Mouse (Mus musculus) liver, embryonic 14.5 days (tissue): ENCODE measurements at regions not wholly inside any gene's neighbourhood (a gene's known extent, or its start where the extent isn't known, plus 50 kb on each side); places are given as distances from the start of the nearest gene placed in this dataset.

Experiments used
- CTCF ChIP-seq: IDR thresholded peaks from 2 replicates; pipeline ENCODE4 v1.5.1; 2016; ENCODE audit warnings: antibody characterized with exemption, low read depth, control low read depth
- EP300 ChIP-seq: IDR thresholded peaks from 2 replicates; pipeline ENCODE4 v1.6.1; 2016; ENCODE audit warnings: antibody characterized with exemption, low read depth

DNA sequence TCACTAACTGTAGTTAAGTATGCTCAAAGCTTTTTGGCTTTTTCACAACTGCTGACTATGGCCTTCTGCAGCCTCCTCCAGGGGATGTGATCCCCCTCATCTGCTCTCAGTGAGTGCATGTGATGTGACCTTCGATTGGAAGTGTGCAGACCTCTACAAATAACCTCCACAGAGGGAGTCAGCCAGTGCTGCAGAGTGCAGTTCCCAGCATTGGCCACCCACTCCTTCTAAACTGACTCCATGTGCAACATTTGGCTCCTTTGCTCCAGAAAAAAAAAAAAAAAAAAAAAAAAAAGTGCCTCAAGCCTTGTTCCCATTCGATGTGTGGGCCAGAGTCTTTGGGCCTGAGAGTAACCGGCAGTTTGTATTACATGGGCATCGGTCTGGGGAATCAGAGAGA lies 75.7 kb upstream of the Rab3gap2 start:
- TF ChIP-seq CTCF, result no peak
- TF ChIP-seq EP300, result no peak
